Mouse (Mus musculus) urinary bladder, postnatal 4 days (tissue): ENCODE data around the gene Ctnnbip1.

Experiments used
- DNase-seq, 2 experiments: peaks; one replicate each; pipeline ENCODE4 v3.0.0; 2021 to 2022; ENCODE audit warnings: low spot score in 2 of 2

Gene Ctnnbip1

DNA sequence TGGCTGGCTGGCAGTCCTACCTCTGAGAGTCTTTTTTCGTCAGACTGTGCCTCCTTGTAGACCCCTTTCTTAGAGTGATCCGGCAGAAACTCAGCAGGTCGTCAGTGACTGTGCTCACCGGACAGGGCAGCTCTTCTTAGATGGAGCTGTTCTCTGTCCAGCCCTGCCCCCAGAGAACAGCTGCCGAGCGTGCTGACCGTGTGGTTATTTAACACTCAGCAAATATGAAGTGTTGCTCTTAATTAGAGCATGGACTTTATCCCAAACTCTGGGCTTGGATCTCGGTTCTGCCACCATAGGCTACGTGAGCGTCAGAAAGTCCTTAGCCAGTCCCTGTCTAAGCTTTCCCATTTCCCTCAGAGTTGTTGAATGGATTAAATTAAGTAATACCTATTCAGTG is 3.2 kb downstream of the Ctnnbip1 start:
- DNase-seq = no peak

DNA sequence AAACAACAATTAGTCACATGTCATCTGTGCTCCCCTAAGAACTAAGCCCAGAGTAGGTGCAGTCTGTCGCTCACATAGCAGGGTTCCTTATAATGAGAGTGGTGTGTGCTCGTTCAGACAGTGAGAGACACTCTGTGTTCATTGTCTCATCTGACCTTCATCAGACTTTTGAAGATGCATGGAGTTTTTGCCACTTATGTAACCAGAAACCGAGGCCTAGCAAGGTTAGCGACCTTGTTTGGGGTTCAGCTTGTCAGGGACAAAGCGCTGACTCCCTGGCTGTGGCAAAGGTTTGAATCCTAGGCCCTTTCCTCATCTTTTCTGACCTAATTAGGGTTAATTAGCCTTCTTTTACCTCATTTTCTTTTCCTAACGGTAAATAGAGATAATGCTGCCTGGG is 5.9 kb downstream of the Ctnnbip1 start:
- DNase-seq = no peak

DNA sequence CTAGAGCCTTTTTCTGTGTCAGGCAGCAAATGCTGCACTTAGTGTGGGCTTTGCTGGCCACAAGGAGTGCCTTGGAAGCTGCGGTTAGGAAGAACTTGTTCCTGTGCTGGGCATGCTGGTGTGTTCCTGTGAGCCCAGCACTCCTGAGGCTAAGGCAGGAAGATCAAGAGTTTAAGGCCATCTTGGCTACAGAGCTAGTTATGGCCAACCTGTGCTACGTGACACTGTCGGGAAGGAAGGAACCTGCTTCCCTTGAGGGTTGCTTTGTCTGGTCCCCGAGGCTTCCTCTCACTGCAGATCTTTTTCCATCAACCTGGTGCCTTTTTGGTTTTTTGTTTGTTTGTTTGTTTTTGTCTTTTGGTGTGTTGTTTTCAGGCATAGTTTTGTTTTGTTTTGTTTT is 7.1 kb downstream of the Ctnnbip1 start:
- no peak for DNase-seq

DNA sequence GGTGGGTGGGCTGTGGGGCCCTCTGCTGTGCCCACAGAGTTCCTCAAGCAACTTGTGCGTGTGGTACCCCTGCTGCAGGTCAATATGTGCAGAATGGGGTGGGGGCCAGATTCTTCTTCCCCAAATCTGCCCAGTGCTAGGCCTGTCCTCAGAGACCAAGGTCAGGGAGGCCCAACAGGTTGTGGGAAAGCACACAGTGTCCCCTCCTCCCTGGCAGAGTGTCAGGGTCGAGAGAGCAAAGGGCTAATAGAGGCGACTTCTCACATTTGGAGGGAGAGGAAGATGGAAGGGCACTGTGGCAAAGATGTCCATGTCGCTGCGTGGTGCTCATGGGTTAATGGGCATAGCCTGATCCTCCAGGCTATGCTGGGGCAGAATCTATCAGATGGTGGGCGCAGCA is 7.8 kb downstream of the Ctnnbip1 start:
- DNase-seq = no peak

DNA sequence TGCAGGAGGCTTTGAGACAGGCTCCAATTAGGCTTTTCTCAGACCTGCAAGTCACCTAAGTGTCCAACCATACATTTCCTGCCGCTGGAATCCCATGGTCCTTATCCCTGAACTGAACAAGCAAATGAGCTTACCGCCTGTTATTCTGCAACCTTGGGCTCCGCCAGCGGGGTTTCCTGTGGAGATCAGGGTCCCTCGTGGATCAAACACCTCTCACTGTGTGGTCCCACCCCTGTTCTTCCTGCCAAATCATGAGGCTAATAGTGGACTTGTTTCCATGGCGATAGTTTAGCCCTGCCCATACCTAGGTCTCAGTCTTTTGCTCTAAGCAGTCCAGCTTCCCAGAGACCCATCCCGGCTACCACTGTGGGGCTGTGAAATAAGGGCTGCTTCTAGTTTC is 8.3 kb downstream of the Ctnnbip1 start:
- DNase-seq = no peak

DNA sequence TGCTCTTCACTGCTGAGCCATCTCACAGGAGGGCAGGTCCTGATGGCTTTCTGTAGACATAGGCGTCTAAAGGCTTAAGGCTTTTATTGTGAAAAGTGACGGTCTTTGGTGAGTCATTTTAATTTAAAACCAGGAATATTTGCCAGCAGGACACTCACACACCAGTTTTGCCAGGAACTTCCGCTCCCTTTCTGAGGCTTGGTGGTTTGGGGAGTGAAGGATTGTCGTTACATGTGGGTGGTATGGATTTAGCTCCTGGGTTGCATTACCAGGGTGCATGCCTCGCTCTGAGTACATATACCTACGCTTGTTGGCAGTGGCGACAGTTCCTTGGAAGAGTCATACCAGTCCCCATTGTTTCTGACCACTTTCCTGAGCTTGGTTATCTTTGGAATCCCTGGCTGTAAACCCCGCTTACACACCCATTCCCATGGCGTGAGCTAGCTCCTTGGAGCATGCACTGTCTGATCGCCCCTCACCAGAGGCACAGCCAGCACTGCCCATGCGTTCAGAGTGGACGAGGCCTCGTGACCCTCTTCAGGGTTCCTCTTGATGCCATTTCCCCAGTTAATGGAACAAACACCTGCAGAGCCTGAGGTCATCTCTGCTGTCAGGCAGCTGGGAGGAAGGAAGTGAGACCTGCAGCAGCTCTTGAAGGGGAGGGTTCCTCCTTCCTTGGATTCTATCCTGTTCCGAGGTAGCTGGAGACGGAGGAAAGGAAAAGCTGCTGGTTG is 9.8 kb downstream of the Ctnnbip1 start:
- DNase-seq = no peak

DNA sequence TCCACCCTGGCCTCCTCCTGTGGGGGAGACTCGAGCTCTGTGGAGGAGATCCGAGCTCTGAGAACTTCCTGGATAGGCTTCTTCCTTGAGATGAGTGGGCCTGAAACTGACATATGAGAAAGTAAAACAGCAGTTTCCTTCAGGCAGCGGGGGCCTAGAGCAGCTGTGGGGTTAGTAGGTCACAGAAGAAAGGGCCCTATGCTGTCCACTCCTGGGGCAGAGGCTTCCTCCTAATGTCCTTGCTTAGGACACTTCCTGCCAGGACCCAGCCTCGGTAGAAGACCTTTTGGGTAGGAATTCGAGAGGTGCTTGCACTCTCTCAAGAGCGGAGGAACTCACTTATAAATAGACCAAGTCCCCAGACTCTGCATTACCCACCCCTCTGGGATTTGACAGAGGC is 11.7 kb downstream of the Ctnnbip1 start:
- no peak for DNase-seq

DNA sequence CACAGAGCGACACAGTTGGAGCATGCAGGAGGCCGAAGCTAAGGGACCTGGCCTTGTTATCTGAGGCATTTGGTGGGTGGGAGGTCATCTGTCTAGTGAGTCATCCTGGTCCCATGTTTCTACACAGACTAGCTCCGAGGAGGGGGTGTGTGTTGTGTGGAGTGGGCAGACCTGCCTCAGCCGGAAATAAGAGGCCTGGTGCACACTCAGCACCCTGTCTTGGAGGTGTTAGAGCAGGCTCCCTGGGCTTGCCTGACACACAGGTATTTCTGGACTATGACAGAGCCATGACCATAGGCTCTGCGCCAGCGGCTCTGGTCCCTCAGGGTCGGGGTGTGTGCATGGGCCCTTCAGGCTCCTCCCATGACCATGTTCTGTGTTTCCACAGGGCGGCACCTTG is 21.4 kb downstream of the Ctnnbip1 start:
- peak in 1 of 2 experiments; percentile 48 for DNase-seq

DNA sequence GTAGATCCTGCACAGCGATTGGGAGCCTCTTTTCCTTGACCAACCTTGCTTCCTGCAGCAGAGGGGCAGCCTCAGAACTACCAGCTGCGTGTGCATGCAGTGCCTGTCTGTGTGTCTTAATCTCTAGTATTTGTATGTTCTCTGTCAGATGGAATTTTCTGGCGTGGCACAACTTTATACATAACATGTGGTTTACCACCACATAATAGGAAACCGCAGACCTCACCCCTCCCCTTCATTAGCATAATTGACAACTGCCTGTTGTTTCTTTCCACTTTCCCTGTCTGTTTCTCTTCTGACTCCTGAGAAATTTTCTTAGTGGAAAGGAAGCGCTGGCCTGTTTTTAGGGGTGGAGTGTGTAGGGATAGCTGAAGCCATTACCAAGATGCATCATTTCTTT is 23.9 kb downstream of the Ctnnbip1 start:
- DNase-seq = no peak

DNA sequence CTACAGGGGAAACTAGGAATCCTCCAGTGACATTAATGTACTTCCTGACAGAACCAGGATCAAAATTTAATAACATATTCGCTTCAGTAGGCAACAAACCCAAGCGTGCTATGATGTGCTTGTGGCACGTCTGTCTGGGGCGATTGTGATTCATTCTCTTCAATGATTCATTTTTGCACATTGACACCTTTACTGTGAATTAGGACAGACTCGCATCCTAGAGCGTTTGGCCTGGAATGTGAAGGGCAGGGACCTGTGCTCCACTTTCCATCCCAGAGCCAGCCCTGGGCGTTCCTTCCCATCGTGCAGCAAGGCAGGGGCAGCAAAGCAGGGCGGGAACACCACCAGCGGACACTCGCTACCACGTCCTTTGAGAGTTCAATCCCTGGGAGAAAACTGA is 24.4 kb downstream of the Ctnnbip1 start:
- DNase-seq = no peak

DNA sequence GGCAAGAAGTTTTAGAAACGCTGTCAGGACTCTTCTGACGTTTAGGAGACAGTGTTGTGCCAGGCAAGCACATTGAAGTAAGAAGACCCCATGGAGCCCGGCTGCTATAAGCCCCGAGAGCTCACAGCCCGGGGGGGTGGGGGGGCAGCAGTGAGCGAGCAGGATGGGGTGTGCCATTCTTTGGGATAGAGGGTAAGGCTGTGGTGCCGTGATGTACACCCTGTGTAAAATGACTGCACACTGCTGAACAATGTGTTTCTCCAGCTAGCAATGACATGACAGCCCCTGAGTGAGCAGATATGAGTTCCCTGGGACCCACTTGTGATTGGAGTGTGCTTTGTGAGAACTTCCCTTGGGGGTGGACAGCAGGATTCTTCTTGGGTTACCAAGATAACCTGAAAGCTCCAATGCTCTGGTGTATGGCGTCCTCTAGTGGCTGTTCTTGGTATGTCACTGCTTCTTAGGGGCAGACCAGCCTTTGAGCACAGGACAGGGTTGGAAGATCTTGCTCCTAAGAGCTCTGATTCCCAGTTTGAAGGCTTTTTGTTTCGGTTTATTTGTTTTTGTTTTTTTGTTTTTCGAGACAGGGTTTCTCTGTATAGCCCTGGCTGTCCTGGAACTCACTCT is 25.0 kb downstream of the Ctnnbip1 start:
- peak; percentile 62 to 88 for DNase-seq

DNA sequence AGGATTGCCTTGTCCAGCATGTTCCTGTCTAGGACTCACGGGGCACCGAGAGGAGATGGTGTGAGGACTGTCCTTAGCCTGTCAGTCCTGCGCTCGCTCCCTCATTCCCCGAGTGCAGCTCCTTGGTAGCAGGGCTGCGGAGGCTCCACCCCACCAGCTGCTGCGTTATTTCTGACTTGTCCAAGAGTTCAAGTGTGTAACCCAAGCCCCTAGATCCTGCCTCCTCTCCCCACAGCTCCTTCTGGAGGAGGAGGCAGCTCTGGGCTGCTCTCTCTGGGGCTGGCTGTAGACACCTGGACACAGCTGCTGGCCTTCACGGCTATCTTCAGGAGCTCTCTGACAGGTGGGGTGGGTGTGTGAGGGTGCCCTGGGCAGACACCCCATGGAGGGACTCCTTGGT is 26.9 kb downstream of the Ctnnbip1 start:
- DNase-seq = no peak

DNA sequence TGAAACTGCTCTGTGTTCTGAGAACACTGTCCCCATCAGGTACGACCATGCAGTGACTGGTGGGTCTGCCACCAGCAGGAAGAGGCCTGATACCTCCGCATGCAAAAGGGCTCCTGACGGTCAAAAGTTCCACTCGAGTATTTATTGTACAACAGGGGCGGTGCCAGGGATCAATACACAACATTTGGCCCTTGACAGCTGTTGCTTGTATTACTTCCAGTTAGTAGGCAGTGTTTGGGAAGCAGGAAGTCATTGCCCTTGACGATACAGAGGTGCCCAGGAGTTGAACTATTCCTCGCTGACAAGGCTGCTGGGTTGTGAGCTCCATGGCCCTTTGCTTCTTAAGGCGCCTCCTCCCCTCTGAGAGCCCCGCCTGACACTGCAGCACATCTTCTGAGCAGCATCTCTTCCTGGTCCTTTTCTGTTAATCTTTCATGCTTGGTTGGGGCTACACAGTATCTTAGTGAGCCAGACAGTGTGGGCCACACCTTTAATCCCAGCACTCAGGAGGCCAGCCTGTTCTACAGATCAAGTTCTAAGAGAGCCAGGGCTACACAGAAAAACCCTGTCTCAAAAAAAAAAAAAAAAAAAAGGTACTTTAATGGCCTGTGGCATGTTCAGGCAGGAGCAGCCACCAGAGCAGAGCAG is 28.9 kb downstream of the Ctnnbip1 start:
- DNase-seq = no peak

DNA sequence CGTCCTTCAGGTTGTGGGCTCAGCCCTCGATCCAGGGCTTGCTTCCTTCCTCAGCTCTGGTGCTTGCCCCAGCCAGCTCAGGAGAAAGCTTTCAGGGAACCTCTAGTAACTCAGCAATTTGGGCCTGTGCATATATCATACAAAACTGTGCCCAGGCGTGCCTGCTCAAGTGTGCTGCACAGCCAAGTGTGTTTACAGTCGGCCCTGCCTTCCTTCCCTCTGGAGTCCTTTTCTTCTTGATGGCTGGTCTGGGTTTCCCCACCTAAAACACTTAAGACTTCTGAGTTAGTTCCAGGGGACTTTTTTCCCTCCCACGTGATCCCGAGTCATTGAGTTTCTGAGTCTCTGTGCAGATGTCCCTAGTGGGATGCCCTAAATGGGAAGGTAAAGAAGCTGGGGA is 29.5 kb downstream of the Ctnnbip1 start:
- no peak for DNase-seq

DNA sequence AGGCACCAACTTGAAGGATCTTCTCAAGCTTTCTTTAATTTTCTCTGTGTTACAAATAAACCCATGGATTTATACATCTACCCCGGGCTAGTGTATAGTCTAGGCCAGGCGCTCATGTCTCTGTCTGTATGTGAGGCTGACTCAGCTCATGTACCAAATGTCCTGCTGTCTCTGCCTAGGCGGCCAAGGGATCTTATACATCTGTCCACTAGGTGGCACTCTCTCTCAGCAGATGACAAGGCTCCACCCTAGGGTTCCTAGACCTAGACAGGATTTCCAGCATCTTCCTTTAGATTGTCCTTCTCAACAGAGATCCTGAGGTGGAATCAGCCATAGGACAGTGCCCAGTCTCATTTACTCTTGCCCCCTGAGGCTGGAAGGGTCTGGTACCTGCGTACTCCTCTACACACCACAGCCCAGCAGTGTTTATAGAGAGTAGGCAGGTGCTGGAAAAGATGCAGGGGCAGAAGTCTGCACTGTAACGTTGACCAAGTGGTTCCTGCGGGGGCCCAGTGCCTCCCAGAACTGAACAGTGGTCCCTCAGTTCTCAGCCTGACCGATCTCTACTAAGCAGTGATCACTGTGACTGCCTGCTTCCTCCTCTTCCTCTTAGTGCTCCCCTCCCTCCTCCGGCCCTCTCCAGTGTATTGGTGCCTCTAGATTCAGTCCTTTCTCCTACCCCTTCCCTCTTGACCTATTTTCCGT is 31.3 kb downstream of the Ctnnbip1 start:
- DNase-seq = peak; percentile 65 to 68

DNA sequence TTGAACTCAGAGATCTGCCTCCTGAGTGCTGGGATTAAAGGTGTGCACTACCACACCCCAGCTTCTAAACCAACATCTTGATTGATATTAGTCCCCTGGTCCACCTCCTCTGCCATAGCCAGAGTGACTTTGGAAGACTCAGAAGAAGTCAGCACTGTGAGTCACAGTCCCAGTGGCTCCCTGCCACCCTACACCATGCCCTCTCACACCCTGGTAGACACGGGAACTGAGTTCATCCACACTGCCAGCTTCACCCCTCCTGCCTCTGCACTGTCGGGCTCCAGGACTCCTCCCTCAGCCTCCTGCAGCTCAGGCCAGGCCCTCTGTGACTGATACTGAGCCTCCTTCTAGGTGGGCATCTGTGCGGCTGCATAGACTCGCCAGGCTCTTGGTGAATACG is 32.8 kb downstream of the Ctnnbip1 start:
- no peak for DNase-seq

DNA sequence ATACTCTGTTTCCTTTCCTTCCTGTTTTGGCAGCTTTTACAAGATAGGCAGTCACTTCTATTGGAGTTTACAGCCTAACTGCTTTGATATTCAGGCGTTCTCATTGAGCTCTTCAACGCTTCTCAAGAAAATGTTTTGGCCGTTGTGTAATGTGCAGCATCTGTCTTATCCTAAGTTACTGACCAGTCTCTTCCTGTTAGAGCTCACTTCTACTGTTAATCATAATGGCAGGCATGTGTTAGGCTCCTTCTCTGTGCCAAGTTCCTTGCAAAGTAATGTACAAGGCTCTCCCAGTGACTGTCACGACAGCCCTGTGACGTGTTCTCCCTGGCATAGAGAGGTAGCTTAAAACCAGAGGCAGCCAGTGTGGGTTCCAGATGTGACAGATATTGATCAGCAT is 33.7 kb downstream of the Ctnnbip1 start:
- no peak for DNase-seq

DNA sequence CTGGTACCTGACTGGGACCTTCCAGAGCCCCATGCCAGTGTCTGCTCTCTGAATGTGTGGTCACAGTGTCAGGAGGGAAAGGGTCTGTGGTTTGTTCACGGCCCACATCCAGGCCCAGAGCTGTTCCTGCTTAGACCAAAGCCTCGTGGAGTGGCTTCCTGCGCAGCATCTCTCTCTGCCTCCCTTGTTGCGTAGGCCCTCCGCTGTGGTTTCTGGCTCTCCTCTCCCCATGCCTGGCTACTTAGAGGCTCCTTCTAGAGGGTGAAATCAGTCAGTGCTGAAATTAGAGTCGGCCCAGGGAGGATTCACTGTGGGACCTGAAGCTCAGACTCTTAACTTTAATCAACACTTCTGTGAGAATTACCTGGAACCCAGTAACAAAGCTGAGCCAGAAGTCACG is 35.8 kb downstream of the Ctnnbip1 start:
- DNase-seq = no peak

DNA sequence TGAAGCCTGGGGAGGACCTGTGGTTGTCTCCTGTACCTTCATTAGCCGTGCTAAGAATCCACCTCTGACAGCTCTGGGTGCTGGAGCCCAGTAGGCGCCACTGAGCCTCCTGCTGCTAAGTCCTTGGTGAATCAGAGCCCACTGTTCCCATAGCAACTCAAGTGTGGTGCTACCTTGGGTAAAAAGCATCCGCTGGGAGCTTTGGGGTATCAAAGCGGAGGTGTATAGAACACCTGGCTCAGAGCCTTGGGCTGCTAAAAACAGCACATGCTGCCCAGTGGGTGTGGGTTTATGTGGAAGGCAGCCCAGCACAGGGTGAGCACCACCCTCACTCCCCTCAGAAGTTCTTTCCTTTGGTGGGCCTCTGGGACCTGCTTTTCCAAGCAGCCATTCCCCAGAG is 38.1 kb downstream of the Ctnnbip1 start:
- no peak for DNase-seq

DNA sequence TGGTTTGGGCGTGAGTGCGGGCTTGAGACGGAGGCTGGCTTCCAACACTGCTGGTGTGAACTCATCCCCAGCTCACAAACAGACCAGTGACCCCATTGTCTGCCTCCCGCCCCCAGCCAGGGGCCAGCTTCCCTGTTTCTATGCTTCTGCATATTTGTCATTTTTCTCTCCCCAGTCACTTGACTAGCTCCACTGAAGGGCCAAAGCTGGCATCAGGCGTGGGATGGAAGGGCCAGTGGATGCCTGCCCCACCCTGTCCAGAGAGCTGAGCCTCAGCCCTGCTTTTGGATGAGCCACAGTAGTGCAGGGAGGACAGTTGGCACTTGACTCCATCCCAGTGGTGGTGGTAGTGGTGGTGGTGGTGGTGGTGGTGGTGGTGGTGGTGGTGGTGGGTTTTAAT is 39.9 kb downstream of the Ctnnbip1 start:
- no peak for DNase-seq

DNA sequence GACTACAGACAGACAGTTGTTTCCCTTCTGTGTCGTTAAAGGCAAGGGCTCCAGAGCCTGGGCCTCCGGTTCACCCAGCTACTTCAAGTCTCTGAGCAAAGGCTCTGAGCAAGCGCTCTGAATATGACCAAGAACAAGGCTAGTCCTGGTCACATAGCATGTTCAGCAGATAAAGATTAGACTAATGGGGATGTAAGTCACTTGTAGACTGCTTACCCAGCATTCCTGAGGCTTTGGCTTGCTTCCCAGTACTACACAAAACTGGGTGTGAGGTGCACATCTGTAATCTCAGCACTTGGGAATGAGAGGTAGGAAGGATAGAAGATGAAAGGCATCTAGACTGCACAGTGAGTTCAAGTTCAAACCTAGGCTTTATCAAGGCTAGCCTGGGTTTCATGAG is 40.4 kb downstream of the Ctnnbip1 start:
- no peak for DNase-seq

DNA sequence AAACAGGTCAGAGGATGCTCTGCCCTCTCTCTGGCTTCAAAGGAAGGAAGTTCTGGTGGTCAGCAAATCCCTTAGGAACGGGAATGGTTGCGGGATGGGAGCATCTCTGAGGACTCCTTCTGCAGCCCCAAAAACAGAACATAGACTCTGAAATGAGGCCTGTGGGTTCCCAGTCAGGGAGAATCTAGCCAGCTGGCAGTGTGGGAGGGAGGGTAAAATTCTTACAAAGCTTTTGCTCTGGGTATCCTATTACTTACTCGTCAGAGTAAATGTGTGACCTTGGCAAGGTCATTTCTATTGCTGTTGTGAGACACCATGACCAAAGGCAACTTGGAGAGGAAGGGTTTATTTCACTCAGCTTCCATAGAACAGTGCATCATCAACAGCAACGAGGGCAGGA is 43.4 kb downstream of the Ctnnbip1 start:
- DNase-seq = no peak
